Mouse (Mus musculus): ENCODE measurements around the gene Irf4.

GRCm38 (mm10) chr13:30723858-30724257 lies 25.2 kb upstream of the Irf4 start:
- TF ChIP-seq CTCF (conservative IDR thresholded peaks at IDR 0.05; ENCODE audit: insufficient read depth, insufficient read length, low read depth, low read length) (no peak), POLR2A (IDR thresholded peaks at IDR 0.05; ENCODE audit: low read depth, low read length) (no peak)
